Mouse (Mus musculus): ENCODE measurements at regions not wholly inside any gene's neighbourhood (a gene's known extent, or its start where the extent isn't known, plus 50 kb on each side); places are given as distances from the start of the nearest gene placed in this dataset.
A peak's percentile ranks its signal among the peaks of the same experiment; 100 is the strongest.

DNA sequence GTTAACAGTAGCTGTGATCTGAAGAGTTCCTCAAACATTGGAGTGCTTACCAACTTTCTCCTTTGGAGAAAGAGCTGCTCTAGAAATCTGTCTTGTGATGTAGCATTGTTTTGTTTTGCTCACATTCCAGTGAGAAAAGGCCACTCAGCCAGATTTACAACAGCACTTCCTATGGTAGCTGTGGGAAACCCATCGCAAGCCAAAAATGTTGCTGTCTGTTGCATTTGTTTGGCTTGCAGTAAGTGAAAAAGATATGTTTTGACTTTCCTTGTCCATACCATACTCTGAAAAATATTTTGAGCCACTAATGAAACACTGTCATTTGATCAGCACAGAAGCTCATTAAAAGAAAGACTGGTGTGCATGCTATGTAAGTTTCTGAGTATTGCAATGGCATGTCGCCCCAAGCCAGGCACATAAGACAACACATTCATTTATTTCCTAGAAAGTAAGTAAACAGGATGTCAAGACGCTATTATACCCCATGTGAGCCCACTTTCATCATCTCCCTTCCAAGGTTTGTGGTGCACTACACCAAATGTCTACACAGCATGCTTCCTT is 66.2 kb downstream of the Car2 start:
- TF ChIP-seq POLR2A (IDR thresholded peaks at IDR 0.05; ENCODE audit: borderline replicate concordance, extremely low read depth, insufficient read depth, insufficient read length, poor library complexity, severe bottlenecking) (no peak), CTCF (IDR thresholded peaks at IDR 0.05; ENCODE audit: borderline replicate concordance, extremely low read depth, insufficient read depth, insufficient read length) (no peak)
- DNase-seq (ENCODE audit: low read depth) = no peak

DNA sequence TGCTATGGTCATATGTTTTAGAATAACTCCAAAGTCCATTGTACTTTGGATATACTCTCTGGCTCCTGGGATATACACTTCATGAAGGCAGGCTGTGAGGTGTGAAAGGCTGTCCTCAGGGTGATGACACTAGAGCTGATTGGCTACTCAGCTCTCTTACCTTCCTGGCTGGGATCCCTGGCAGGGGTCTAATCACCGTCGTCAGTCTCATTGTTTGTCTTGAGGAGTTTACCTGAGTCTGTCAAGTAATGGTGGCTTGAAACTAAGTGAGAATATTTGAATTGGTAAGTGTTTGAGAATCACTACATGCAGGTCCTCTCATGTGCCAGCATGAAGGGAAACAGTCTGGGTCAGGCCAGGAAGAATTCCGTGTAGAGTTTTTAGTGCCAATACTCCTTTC is 66.9 kb downstream of the Car2 start:
- no peak for TF ChIP-seq CTCF (IDR thresholded peaks at IDR 0.05; ENCODE audit: borderline replicate concordance, extremely low read depth, insufficient read depth, insufficient read length)
- TF ChIP-seq POLR2A (IDR thresholded peaks at IDR 0.05; ENCODE audit: borderline replicate concordance, extremely low read depth, insufficient read depth, insufficient read length, poor library complexity, severe bottlenecking) = no peak
- no peak for DNase-seq (ENCODE audit: low read depth)

- peak; percentile 14 for DNase-seq (ENCODE audit: low read depth)
- TF ChIP-seq CTCF (IDR thresholded peaks at IDR 0.05; ENCODE audit: borderline replicate concordance, extremely low read depth, insufficient read depth, insufficient read length) (no peak), POLR2A (IDR thresholded peaks at IDR 0.05; ENCODE audit: borderline replicate concordance, extremely low read depth, insufficient read depth, insufficient read length, poor library complexity, severe bottlenecking) (no peak)
These were observed 71.4 kb downstream of the Car2 start for GRCm38 (mm10) chr3:14957481-14957880.

DNA sequence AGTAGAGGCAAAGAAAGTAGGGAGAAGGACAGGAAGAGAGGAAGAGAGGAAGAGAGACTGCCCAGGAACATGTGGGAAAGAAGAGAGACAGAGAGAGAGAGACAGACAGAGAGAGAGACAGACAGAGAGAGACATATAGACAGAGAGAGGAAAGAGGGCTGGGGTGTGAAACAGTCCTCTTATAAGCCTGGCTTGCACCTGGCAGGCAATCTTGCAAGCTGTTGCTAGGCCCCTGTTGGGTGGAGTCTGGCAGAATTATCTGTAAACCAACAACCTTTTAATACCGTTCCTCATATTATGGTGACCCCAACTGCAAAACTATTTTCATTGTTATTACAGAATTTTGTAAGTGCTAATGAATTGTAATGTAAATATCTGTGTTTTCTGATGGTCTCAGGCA is 72.2 kb downstream of the Car2 start:
- no peak for DNase-seq (ENCODE audit: low read depth)
- TF ChIP-seq POLR2A (IDR thresholded peaks at IDR 0.05; ENCODE audit: borderline replicate concordance, extremely low read depth, insufficient read depth, insufficient read length, poor library complexity, severe bottlenecking) (no peak), CTCF (IDR thresholded peaks at IDR 0.05; ENCODE audit: borderline replicate concordance, extremely low read depth, insufficient read depth, insufficient read length) (no peak)

- TF ChIP-seq CTCF (IDR thresholded peaks at IDR 0.05; ENCODE audit: borderline replicate concordance, extremely low read depth, insufficient read depth, insufficient read length) (no peak), POLR2A (IDR thresholded peaks at IDR 0.05; ENCODE audit: borderline replicate concordance, extremely low read depth, insufficient read depth, insufficient read length, poor library complexity, severe bottlenecking) (no peak)
- DNase-seq (ENCODE audit: low read depth) = peak; percentile 68
These were observed 73.5 kb downstream of the Car2 start for GRCm38 (mm10) chr3:14959586-14959985.

GRCm38 (mm10) chr3:14964795-14965194 is 78.7 kb downstream of the Car2 start:
- no peak for DNase-seq (ENCODE audit: low read depth)
- no peak for TF ChIP-seq CTCF (IDR thresholded peaks at IDR 0.05; ENCODE audit: borderline replicate concordance, extremely low read depth, insufficient read depth, insufficient read length)
- TF ChIP-seq POLR2A (IDR thresholded peaks at IDR 0.05; ENCODE audit: borderline replicate concordance, extremely low read depth, insufficient read depth, insufficient read length, poor library complexity, severe bottlenecking) = no peak

GRCm38 (mm10) chr3:14965438-14966044 is 79.5 kb downstream of the Car2 start:
- TF ChIP-seq POLR2A (IDR thresholded peaks at IDR 0.05; ENCODE audit: borderline replicate concordance, extremely low read depth, insufficient read depth, insufficient read length, poor library complexity, severe bottlenecking) (no peak), CTCF (IDR thresholded peaks at IDR 0.05; ENCODE audit: borderline replicate concordance, extremely low read depth, insufficient read depth, insufficient read length) (no peak)
- DNase-seq (ENCODE audit: low read depth) = no peak

DNA sequence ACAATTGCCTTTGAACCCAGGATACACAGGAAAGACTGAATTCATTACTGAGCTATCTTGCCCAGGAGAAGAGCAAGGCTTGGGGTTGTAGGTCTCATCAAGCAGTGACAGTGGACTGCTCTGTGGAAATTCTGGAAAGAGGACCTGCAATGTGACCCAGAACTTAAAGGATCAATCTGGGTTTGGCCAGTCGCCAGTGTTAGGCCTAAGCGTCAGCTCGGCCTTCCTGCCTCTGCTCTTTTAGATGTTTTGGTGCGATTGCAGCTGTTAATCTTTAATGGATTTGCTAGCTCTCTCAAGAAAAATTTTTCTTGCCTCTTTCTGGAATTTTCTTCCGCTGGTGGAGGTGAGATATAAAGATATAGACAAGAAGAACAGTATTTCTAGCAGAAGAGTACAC is 81.2 kb downstream of the Car2 start:
- DNase-seq (ENCODE audit: low read depth) = no peak
- no peak for TF ChIP-seq POLR2A (IDR thresholded peaks at IDR 0.05; ENCODE audit: borderline replicate concordance, extremely low read depth, insufficient read depth, insufficient read length, poor library complexity, severe bottlenecking)
- no peak for TF ChIP-seq CTCF (IDR thresholded peaks at IDR 0.05; ENCODE audit: borderline replicate concordance, extremely low read depth, insufficient read depth, insufficient read length)

DNA sequence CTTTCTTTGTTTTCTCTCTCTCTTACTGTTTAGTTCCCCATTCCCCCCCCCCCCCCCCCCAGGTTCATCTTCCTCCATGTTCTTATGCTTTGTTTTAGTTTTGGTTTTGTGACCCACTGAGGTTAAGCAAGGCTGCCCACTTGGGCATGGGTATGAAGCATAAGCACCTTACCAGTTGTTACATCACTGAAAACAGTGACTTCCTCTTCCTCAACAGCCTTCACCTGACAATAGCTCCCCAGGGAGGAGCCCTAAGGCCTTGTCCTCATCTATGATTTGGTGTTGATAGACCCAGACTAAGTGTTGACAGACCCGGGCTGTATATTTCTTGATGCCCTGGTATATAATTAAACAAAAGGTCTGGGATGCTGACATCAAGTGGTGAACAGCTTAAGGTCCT is 82.3 kb downstream of the Car2 start:
- TF ChIP-seq POLR2A (IDR thresholded peaks at IDR 0.05; ENCODE audit: borderline replicate concordance, extremely low read depth, insufficient read depth, insufficient read length, poor library complexity, severe bottlenecking) (no peak), CTCF (IDR thresholded peaks at IDR 0.05; ENCODE audit: borderline replicate concordance, extremely low read depth, insufficient read depth, insufficient read length) (no peak)
- DNase-seq (ENCODE audit: low read depth) = no peak

GRCm38 (mm10) chr3:14969698-14970097 is 83.6 kb downstream of the Car2 start:
- no peak for TF ChIP-seq POLR2A (IDR thresholded peaks at IDR 0.05; ENCODE audit: borderline replicate concordance, extremely low read depth, insufficient read depth, insufficient read length, poor library complexity, severe bottlenecking)
- TF ChIP-seq CTCF (IDR thresholded peaks at IDR 0.05; ENCODE audit: borderline replicate concordance, extremely low read depth, insufficient read depth, insufficient read length) = no peak
- no peak for DNase-seq (ENCODE audit: low read depth)

GRCm38 (mm10) chr3:14971647-14972046 is 85.6 kb downstream of the Car2 start:
- no peak for TF ChIP-seq POLR2A (IDR thresholded peaks at IDR 0.05; ENCODE audit: borderline replicate concordance, extremely low read depth, insufficient read depth, insufficient read length, poor library complexity, severe bottlenecking)
- no peak for TF ChIP-seq CTCF (IDR thresholded peaks at IDR 0.05; ENCODE audit: borderline replicate concordance, extremely low read depth, insufficient read depth, insufficient read length)

GRCm38 (mm10) chr3:14974758-14975157 is 88.7 kb downstream of the Car2 start:
- no peak for DNase-seq (ENCODE audit: low read depth)
- TF ChIP-seq CTCF (IDR thresholded peaks at IDR 0.05; ENCODE audit: borderline replicate concordance, extremely low read depth, insufficient read depth, insufficient read length) (no peak), POLR2A (IDR thresholded peaks at IDR 0.05; ENCODE audit: borderline replicate concordance, extremely low read depth, insufficient read depth, insufficient read length, poor library complexity, severe bottlenecking) (no peak)

More at GRCm38 (mm10) chr3:14971647-14972046, 85.6 kb downstream of the Car2 start:
- no peak for DNase-seq (ENCODE audit: low read depth)
